Mouse (Mus musculus) MN1 (cell line): Measurements from ENCODE around the gene Rtraf.

ENCODE experiments used
- DNase-seq: peaks from one replicate; pipeline ENCODE4 v3.0.0-alpha.2; 2016; ENCODE audit warnings: low spot score

Gene Rtraf

DNA sequence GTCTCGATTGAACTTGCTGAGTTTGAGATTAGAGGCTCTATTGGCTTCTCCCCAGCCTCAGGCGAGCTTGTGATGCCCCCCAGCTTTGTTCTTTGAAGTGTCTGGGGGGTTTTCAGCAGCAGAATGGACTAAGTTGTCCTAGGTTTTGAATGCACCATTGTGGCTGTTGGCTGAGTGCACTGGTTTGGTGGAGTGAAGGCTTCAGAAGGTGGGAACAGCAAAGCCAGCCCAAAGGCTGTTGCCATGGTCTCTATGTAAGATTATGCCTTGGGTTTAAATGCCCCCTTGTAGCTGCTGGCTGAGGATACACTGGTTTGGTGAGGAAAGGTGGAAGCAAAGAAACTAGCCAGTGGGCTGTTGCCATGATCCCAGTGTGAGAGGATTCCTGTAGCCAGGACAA, 23.1 kb downstream of the Rtraf start:
- no peak for DNase-seq

DNA sequence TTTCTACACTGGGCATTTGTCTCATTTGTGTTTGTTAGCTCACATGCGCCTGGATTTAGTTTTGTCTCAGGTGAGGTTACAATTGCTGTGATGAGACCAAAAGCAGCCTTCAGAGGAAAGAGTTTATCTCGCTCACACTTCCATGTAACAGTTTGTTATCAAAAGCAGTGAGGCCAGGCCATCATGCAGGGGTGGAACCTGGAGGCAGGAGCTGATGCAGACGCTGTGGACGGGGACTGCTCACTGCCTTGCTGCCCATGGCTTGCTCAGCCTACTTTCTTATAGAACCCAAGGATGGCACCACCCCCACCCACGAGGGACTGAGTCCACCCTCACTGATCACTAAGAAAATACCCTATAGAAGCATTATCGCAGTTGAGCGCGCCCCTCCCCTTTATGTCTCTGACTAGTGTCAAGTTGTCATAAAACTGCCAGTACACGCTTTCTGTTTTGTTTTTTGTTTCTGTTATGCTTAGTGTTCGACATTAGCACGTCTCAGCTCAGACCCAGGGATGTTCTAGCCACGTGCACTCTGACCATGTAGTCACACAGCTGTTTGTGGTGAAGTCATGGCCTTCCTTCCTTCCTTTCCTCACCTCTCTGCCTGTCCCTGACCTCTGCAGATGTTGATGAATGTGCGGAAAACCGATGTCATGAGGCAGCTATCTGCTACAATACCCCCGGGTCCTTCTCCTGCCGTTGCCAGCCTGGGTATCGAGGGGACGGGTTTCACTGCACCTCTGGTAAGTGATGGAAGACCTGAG, 26.9 kb downstream of the Rtraf start:
- no peak for DNase-seq

DNA sequence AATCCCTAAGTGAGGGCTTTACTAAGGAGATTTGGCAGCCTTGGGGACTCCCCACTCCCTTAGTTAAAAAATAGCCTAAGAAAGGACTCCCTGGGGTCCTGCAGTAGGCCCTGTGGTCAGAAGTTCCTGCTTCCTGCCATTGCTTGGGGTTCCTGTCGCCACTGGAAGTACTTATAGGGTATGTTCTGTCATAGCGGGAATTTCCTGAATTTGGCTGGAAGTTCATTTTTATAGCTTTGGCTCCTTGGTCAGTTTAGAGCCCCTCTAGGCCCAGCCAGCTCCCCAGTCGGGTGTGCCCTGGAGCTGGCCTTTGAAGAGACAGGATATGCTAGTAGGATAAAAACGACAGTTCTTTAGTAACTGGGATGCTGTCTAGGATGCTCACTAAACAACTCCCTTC, 28.7 kb downstream of the Rtraf start:
- DNase-seq, result no peak

DNA sequence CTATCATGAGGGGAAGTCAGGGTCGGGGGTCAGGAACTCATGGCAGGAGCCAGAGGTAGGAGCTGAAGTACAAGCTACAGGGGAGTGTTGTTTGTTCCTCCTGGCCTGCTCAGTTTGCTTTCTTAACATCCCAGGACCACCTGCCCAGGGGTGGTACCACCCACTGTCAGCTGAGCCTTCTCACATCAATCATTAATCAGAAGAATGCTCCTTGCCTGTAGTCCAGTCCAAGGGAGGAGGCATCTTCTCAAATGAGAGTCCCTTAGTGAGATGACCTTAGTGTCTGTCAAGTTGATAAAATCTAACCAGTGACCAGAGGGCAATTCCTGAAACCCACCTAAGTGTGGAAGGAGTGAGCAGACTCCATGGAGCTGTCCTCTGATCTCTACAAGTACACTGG, 35.2 kb downstream of the Rtraf start:
- no peak for DNase-seq

DNA sequence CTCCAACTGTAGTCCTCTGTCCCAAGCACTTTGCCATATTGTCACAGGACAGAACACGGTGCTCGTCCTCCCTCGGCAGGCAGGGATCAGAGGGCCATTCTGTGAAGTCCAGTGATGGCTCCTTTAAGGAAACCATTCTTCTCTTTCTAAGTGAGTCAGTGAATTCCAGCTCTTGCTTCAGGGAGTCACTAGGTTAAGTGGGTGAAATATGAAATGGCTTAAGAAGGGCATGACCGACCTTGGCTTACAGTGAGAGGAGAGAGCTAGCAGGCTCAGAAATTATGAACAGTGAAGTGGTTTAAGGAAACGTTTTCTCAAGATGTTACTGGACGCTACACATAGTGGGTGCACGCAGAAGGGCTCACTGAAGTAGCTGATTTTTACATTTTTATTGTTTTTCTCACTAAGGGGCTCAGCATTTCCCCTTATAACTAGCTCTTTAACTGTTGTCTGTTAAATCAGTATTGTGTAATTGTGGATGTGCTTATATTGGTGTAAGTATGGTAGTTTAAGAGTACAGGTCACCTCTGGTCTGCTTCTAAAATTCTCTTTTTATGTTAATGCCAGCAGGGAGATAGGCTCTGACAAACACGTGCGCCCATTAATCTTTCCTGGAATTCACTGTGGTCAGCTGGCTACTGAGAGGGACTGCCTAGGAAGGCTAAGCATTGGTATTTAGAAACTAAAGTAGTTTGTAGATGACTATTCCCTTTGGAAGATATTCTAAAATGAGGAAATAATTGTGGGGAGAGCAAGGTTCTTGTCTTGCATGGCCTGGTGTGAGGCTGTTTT, 37.6 kb downstream of the Rtraf start:
- DNase-seq, result no peak

DNA sequence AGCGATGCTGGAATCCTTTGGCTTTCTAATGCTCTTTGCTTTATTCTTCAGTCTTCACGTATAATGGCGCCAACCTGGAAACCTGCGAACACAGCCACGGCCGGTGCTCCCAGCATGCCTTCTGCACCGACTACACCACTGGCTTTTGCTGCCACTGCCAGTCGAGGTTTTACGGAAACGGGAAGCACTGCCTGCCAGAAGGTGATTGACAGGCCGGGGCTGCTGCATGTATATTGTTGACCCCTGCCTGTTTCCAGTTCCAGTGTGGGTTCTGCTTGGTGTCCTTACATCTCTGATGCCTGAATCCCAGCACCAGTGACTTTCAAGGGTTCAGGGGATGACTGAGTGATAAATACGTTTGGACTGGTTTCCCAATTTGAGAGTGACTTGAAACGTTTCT, 45.7 kb downstream of the Rtraf start:
- no peak for DNase-seq

DNA sequence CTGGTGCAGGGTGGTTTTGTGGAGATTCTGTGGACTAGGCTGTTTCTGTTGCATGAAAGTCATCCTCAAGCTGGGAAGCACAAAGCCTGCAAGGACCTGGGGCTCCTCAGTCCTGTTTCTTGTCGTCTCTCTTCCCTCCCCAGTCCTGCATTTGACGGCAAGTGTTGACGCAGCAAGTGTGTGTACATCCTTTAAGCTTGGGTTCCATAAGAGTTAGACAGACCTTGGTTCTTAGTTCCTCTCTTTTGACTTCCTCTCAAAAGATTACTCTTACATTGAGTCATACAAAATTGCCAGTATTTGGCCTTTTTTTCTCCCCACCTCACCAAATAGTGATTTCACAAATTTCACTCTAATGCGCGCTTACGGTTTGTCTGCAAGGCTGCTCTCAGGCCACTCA, 46.3 kb downstream of the Rtraf start:
- DNase-seq, result no peak

DNA sequence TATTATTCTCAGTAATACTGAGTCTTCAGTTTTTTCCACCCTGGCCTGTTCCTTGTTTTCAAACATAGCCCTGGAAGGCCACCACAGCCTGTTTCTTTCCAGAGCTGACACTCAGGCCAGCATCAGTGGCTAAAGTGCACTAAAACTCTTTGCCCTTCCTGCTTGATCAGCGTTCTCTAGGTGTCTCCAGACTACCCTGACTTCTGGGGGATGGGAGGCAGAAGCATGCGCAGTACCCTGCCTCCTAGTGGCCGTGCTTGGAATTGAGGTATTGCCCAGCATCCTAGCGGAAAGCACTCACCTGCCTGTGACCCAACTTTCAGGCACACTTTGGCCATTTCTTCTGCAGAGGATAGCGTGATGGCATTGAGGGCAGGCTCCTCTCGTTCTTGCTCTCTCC, 46.7 kb downstream of the Rtraf start:
- DNase-seq, result no peak

DNA sequence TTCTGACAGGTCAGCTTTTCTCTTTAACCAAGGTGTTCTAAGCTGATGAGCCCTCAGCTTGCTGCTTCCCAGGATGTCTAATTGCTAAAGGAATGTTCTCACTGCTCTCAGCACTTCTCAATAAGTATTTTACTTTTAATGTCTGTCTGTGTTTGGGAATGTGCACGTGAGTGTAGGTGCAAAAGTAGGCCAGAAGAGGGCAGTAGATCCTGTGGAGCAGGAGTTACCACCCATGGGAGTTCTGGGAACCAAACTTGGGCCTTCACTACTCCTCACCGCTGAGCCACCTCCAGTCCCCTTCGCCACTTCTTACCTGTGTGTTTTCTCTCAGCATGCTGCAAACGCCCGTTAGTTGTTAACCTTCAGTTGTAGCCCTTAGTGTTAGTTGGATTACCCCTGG, 47.4 kb downstream of the Rtraf start:
- DNase-seq, result no peak

DNA sequence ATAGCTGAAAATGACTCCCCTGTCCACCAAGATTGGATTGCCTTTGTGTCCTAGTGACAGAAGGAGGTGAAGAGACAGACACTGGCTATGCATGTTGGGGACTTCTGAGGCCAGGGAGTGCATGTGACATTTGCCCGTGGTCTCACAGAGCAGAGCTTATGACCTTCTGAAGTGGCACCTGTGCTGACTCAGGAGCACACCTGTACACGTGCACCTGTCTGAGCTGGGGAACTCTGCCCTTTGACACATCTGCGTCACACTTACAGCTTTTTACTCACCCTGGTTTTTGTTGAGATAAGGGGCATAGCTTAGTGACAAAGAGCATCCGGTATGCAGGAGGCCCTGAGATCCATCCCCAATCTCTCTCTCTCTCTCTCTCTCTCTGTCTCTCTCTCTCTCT, 48.1 kb downstream of the Rtraf start:
- no peak for DNase-seq

DNA sequence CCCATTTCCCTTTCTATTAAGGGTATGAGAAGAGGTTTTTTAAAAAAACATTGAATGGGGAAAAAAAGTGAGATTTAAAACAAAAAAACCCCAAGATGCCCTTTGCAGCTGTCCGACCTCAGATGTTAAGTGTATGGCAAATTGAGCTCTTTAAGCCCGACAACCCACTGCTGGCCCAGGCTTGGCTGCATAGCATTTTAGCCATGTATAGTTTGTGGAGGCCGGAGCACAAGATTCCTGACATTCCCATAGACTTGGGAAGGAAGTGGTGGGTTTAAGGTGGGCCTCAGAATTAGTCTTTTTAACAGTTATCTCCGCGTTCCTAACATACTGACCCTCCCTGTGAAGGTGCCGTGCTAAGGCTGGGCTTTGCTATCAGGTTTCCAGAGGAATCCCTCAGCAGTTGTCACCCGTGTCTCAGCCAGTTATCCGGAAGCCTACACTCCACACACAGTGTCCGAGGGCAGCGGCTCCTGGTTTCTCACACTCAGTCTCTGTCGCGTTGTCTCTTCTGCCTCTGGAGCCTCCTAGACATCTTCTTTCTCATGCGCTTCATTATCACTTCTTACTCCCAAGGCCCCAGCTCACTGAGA, 49.5 kb downstream of the Rtraf start:
- no peak for DNase-seq

DNA sequence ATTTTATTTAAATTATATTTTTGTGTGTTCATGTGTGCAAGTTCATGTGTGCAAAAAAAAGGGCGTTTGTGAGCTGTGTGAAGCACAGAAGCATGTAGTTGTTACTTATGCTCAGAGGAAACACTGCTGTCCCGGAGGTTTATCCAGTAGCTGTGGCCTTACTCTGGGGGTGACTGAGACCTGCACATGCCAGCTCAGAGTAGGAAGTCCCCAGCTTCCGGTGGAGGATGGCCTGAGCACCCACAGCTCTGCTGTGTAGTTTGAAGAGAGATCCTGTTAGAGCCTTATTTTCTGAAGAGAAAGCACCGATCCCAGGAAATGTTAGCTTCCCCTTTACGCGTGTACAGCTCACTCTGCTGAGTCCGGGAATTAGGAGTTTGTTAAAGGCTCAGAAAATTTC, 52.5 kb downstream of the Rtraf start:
- no peak for DNase-seq

DNA sequence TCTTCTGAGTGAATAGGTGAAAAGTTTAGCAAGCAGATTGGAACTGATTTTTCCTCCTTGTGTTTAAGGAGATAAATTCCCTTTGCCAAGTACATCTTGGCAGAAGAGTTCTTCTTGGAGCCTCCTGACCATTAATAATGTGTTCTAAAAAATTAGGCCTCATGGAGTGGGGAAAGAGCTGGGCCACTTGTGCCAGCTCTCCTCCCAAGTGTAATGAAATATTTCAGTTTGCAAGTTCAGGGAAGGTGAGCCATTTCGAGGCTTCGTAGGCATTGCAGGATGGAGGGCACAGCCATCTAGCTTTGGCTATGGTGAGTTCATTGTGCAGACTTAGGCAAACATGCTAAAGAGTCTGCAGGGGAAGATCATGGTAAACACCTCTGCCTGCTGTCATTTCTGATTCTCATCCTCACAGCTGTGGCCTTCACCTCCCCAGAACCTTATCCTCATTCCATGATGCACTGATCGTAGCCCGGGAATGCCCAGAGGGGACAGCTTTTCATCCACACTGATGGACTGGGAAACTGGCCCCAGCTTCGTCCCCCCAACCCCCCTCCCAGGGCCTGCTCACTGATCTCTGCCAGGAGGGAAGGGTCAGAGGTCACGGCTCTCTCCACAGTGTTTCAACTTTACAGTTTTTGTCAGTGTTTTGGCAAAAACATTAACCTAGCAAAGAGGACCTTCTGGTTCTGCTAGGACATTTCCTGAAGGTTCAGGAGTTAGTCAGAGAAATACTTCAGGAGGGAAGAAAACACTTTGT, 54.0 kb downstream of the Rtraf start:
- DNase-seq, result no peak

DNA sequence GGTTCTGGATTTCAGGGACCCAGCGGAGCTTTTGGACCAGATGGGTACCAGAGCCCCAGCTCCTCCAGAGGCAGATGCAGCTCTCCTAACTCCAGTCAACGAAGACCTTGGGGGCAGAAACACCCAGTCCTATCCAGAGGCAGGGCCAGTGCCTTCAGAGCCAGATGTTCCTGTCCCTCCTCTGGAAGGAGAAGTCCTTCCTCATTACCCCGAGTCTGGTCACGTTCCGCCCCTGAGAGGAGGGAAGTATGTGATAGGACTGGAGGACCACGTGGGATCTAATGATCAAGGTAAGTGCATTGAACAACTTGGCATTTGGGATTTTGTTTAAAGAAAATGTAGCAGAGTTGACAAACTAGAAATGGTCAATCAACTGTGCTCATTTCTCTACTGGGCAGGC, 55.0 kb downstream of the Rtraf start:
- DNase-seq, result no peak

DNA sequence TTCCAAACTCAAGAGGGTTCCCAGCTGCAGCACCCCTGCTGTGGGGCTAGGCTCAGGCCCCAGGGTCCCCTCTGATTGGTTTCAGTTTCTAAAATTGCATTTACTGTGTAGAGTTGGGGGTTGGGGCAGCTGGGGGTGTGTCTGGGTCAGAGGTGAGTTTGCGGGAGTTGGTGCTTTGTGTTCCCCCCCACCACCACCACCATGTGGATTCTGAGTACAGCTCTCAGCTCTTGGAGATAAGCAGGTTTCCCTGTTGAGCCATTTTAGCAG, 57.3 kb downstream of the Rtraf start:
- DNase-seq, result no peak

DNA sequence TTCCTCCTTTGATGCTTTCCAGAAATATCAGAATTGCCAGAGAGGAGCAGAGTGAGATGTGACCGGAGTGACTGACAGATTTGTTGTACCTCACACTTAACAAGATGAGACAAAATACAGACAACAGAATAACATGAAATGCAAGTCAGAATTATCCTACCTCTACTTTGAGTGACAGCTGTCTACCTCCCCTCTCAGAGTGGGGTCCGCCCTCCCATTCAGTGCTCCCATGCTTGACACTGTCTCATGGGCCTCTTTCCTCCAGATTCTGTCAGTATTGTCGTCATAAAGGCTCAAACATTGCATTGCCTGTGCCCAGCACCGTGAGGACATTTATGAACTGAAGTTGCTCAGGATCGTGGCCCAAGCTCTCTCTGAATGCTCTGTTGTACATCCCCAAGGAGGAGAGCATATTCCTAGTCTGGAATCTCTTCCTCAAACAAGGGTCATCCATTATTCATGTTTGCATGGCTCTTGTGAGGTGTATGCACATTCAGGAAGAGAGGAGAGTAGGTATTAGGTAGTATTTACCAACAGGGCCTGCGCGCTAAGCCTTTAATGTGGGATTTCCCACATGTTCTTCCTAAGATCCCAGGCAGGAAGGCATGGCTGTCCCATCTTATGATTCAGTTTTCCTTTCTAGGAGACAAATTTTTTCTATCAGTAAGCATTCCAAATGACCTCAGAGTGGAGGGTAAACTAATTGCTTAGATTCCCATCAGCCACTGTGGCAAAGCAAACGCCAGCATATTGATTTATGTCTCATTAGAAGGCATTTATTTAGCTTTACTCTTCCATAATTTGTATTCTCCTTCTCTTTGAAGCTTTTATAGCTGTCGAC, 57.9 kb downstream of the Rtraf start:
- DNase-seq, result no peak

DNA sequence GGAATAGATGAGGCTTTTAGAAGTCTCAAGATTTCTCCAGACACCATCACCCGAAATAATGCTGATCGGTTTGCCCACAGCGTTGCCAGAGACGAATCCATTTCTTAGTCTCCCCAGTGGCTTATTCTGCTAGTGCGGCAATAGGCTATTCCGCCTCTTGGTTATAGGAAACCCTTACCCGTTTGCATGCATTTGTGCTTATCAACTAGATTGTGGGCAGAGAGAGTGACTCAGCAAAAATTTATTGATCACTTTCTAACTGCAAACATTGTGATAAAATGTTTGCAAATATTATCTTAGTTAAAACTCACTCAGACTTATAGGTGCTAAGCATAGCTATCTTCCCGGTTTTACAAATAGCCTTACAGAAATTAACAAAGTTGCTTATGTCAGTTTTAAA, 59.3 kb downstream of the Rtraf start:
- DNase-seq, result no peak

DNA sequence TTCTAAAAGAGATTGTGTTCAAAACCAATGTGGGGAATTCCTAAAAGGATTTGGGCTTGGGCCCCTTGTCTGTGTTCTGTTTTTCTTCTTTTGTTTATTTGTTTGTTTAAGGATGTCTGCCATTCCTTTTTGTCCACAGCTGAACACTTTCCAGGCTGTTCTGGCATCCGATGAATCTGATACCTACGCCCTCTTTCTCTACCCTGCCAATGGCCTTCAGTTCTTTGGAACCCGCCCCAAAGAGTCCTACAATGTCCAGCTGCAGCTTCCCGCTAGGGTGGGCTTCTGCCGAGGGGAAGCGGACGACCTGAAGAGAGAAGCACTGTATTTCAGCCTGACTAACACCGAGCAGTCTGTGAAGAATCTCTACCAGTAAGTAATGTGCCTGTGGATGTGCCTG, 60.1 kb downstream of the Rtraf start:
- DNase-seq, result no peak

DNA sequence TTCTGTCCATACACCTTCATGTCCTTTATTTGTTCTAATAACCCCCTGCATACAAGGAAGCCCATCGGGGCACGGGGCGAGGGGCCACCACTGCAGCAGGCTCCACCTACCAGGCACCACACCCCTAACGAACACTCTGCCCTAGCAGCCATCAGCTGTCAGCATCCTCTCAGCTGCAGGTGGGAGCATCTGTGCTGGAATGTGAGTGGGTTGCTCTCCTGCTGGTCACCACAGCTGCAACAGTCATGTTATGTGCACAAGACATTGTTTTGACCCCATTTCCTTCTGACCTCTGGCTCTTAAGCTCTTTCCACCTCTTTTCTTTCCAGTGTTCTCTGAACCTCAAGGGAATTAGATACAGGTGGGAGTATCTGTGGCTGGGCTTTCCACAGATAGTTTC, 61.6 kb downstream of the Rtraf start:
- no peak for DNase-seq
